Mouse (Mus musculus): ENCODE measurements around the gene Fndc8. TPM values are rescaled to one million over a fixed set of nuclear protein-coding genes. Genes with fewer than 3 reads are reported as not detected.
"Not testable (repeated sequence)": the region's sequence is repeated elsewhere in the genome, so short reads cannot be mapped to it uniquely, and the experiment has no call there.

Fndc8 gene
- polyA plus RNA-seq, 1 experiment from 2014 or later = 0.27 TPM

DNA sequence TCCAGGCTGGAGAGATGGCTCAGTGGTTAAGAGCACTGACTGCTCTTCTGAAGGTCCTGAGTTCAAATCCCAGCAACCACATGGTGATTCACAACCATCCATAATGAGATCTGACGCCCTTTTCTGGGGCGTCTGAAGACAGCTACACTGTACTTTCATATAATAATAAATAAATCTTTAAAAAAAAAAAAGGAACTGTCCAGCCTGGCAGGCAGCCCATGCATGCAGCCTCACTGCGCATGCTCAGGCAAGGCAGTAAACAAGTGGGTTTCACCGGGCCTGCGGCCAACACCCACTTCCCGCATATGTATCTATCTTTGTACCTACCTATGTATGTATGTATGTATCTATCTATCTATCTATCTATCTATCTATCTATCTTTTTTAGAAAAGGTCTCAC is 32.0 kb downstream of the Fndc8 start:
- not testable (repeated sequence) for H3K9me3 ChIP-seq; H3K36me3 ChIP-seq; ATAC-seq (ENCODE audit: low FRiP score, low read depth); H3K4me2 ChIP-seq (replicated peaks); H3K27ac ChIP-seq (replicated peaks); H3K9ac ChIP-seq (replicated peaks); H3K4me3 ChIP-seq; H3K4me1 ChIP-seq
- H3K27me3 ChIP-seq = peaks cover 54% of the 10 kb centered on the region
- WGBS = 95% methylated on average over 6 of the region's 6 CpGs

GRCm38 (mm10) chr11:82928897-82929632 is 37.1 kb downstream of the Fndc8 start:
- H3K4me3 ChIP-seq = no peak overlapping the region
- H3K9me3 ChIP-seq = no peaks in the 10 kb centered on the region
- H3K4me2 ChIP-seq (replicated peaks) = no peak overlapping the region
- ATAC-seq (ENCODE audit: low FRiP score, low read depth) = no peak
- peaks cover 7% of the 10 kb centered on the region; the same call in 1 of the 2 replicates for H3K4me1 ChIP-seq
- no peak overlapping the region for H3K9ac ChIP-seq (replicated peaks)
- H3K27ac ChIP-seq (replicated peaks) = no peak overlapping the region
- no peaks in the 10 kb centered on the region for H3K36me3 ChIP-seq
- H3K27me3 ChIP-seq = peaks cover 72% of the 10 kb centered on the region
- 30% methylated on average over 20 of the region's 20 CpGs for WGBS

GRCm38 (mm10) chr11:82929633-82929950 is 37.7 kb downstream of the Fndc8 start:
- no peak overlapping the region for H3K9ac ChIP-seq (replicated peaks)
- no peak overlapping the region for H3K4me3 ChIP-seq
- peaks cover 78% of the 10 kb centered on the region for H3K27me3 ChIP-seq
- H3K4me2 ChIP-seq (replicated peaks) = peak overlapping the region; percentile 96; the same call in 1 of the 2 replicates
- H3K36me3 ChIP-seq = no peaks in the 10 kb centered on the region
- 55% methylated on average over 3 of the region's 3 CpGs for WGBS
- H3K4me1 ChIP-seq = peaks cover 7% of the 10 kb centered on the region; the same call in 1 of the 2 replicates
- no peaks in the 10 kb centered on the region for H3K9me3 ChIP-seq
- ATAC-seq (ENCODE audit: low FRiP score, low read depth) = no peak
- no peak overlapping the region for H3K27ac ChIP-seq (replicated peaks)

GRCm38 (mm10) chr11:82930391-82930955 is 38.5 kb downstream of the Fndc8 start:
- H3K4me2 ChIP-seq (replicated peaks) = peak overlapping the region; percentile 96
- peaks cover 78% of the 10 kb centered on the region for H3K27me3 ChIP-seq
- not testable (repeated sequence) for H3K9ac ChIP-seq (replicated peaks); H3K9me3 ChIP-seq; H3K4me1 ChIP-seq; H3K27ac ChIP-seq (replicated peaks); ATAC-seq (ENCODE audit: low FRiP score, low read depth); H3K36me3 ChIP-seq
- 1% methylated on average over 80 of the region's 85 CpGs for WGBS
- H3K4me3 ChIP-seq = peak overlapping the region; percentile 53

- not testable (repeated sequence) for H3K27ac ChIP-seq (replicated peaks); H3K36me3 ChIP-seq; H3K4me1 ChIP-seq; ATAC-seq (ENCODE audit: low FRiP score, low read depth); H3K9me3 ChIP-seq
- under 1% methylated on average over 52 of the region's 63 CpGs for WGBS
- H3K27me3 ChIP-seq = peaks cover 84% of the 10 kb centered on the region
- peak overlapping the region; percentile 96 for H3K4me2 ChIP-seq (replicated peaks)
- peak overlapping the region; percentile 49 for H3K9ac ChIP-seq (replicated peaks)
- peak overlapping the region; percentile 53 for H3K4me3 ChIP-seq
Measured at GRCm38 (mm10) chr11:82931161-82931560, 39.2 kb downstream of the Fndc8 start.

- peak overlapping the region; percentile 49 for H3K9ac ChIP-seq (replicated peaks)
- not testable (repeated sequence) for H3K27ac ChIP-seq (replicated peaks); ATAC-seq (ENCODE audit: low FRiP score, low read depth); H3K4me1 ChIP-seq; H3K36me3 ChIP-seq; H3K9me3 ChIP-seq
- peaks cover 84% of the 10 kb centered on the region for H3K27me3 ChIP-seq
- 2% methylated on average over 112 of the region's 119 CpGs for WGBS
- peak overlapping the region; percentile 96 for H3K4me2 ChIP-seq (replicated peaks)
- peak overlapping the region; percentile 53 for H3K4me3 ChIP-seq
Measured at GRCm38 (mm10) chr11:82931671-82932450, 39.9 kb downstream of the Fndc8 start.

GRCm38 (mm10) chr11:82933186-82933585 is 41.3 kb downstream of the Fndc8 start:
- no peaks in the 10 kb centered on the region for H3K36me3 ChIP-seq
- WGBS = 3% methylated on average over 29 of the region's 29 CpGs
- peaks cover 83% of the 10 kb centered on the region for H3K27me3 ChIP-seq
- no peaks in the 10 kb centered on the region for H3K9me3 ChIP-seq
- no peak overlapping the region for H3K27ac ChIP-seq (replicated peaks)
- H3K9ac ChIP-seq (replicated peaks) = peak overlapping the region; percentile 49; the same call in 1 of the 2 replicates
- no peak for ATAC-seq (ENCODE audit: low FRiP score, low read depth)
- peak overlapping the region; percentile 96 for H3K4me2 ChIP-seq (replicated peaks)
- peak overlapping the region; percentile 53 for H3K4me3 ChIP-seq
- H3K4me1 ChIP-seq = peaks cover 7% of the 10 kb centered on the region; the same call in 1 of the 2 replicates

- no peak overlapping the region for H3K4me2 ChIP-seq (replicated peaks)
- H3K9me3 ChIP-seq = no peaks in the 10 kb centered on the region
- no peak for ATAC-seq (ENCODE audit: low FRiP score, low read depth)
- H3K4me3 ChIP-seq = no peak overlapping the region
- H3K27me3 ChIP-seq = peaks cover 16% of the 10 kb centered on the region
- H3K9ac ChIP-seq (replicated peaks) = no peak overlapping the region
- H3K27ac ChIP-seq (replicated peaks) = no peak overlapping the region
- WGBS = 72% methylated on average over 6 of the region's 6 CpGs
- no peaks in the 10 kb centered on the region for H3K36me3 ChIP-seq
- no peaks in the 10 kb centered on the region for H3K4me1 ChIP-seq
Measured at GRCm38 (mm10) chr11:82943336-82943735, 51.4 kb downstream of the Fndc8 start.

DNA sequence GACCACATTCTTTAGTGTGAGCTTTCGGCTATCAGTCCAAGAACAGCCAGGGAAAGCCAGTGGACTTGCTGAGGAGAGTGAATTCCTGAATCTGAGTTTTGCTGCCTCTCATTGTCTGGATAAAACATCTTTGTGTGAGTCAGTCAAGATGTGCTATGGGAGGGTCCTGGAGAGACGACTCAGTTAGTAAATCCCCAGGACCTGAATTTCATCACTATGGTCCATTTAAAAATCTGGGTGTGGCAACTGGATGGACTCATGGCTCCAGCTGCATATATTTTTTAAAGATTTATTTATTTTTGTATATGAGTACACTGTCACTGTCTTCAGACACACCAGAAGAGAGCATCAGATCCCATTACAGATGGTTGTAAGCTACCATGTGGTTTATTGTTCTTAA is 53.7 kb downstream of the Fndc8 start:
- H3K27me3 ChIP-seq = peaks cover 32% of the 10 kb centered on the region
- no peaks in the 10 kb centered on the region for H3K36me3 ChIP-seq
- no peak overlapping the region for H3K9ac ChIP-seq (replicated peaks)
- WGBS = 70% methylated on average over 2 of the region's 2 CpGs
- no peak overlapping the region for H3K4me2 ChIP-seq (replicated peaks)
- no peaks in the 10 kb centered on the region for H3K9me3 ChIP-seq
- no peak overlapping the region for H3K4me3 ChIP-seq
- H3K4me1 ChIP-seq = no peaks in the 10 kb centered on the region
- H3K27ac ChIP-seq (replicated peaks) = no peak overlapping the region
- ATAC-seq (ENCODE audit: low FRiP score, low read depth) = no peak

- Histone ChIP-seq H3K4me1 (0 out of 2 replicates have a peak, but pooled peaks cover 6% of the 10 kb centered on the region), H3K9me3 (no peaks in the 10 kb centered on the region), H3K36me3 (no peaks in the 10 kb centered on the region), H3K9ac (replicated peaks) (no peak overlapping the region), H3K4me2 (replicated peaks) (no peak overlapping the region), H3K27me3 (peaks cover 50% of the 10 kb centered on the region), H3K27ac (replicated peaks) (no peak overlapping the region), H3K4me3 (no peak overlapping the region)
- WGBS = 49% methylated on average over 4 of the region's 4 CpGs
- no peak for ATAC-seq (ENCODE audit: low FRiP score, low read depth)
Measured at GRCm38 (mm10) chr11:82947457-82947856, 55.5 kb downstream of the Fndc8 start.

DNA sequence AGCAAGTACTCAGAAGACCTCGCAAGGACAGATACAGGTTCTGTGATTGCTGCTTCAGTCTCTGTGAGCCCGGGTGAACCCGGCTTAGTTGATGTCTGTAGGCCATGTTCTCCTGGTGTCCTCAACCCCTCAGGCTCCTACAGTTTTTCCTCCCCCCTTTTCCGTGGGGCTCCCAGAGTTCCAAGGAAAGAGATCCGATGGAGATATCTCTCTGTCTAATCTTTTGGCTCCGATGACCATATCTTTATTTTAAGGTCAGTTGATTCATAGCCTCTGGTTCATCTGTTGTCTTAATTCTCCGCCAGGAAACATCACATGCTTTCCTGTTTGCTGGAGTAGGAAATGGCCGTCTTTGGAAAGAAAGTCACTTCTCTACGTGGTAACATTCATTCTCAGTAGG is 57.1 kb downstream of the Fndc8 start:
- no peak overlapping the region for H3K27ac ChIP-seq (replicated peaks)
- no peak for ATAC-seq (ENCODE audit: low FRiP score, low read depth)
- 0 out of 2 replicates have a peak, but pooled peaks cover 6% of the 10 kb centered on the region for H3K4me1 ChIP-seq
- H3K4me3 ChIP-seq = no peak overlapping the region
- H3K36me3 ChIP-seq = no peaks in the 10 kb centered on the region
- 90% methylated on average over 9 of the region's 9 CpGs for WGBS
- no peaks in the 10 kb centered on the region for H3K9me3 ChIP-seq
- no peak overlapping the region for H3K4me2 ChIP-seq (replicated peaks)
- H3K9ac ChIP-seq (replicated peaks) = no peak overlapping the region
- peaks cover 64% of the 10 kb centered on the region for H3K27me3 ChIP-seq

Data from midbrain, embryonic 12.5 days (tissue).